Mouse (Mus musculus) forebrain, postnatal 0 days (tissue): Measurements from ENCODE around the gene Ophn1. TPM values are rescaled to one million over a fixed set of nuclear protein-coding genes. Genes with fewer than 3 reads are reported as not detected.
A peak's percentile ranks its signal among the peaks of the same experiment; 100 is the strongest.

Source experiments
- ATAC-seq: fragments of 200-750 bp; cut with Nextera tagmentation; 2 replicates; pipeline ENCODE4 v1.8.0; 2017; ENCODE audit warnings: mild to moderate bottlenecking, moderate library complexity
- DNase-seq: peaks from one replicate; pipeline ENCODE4 v3.0.0-alpha.2; 2015
- H3K27ac ChIP-seq: fragments of 300-500 bp; sonication (generic); 2 replicates; pipeline ENCODE4 v1.5.1; 2014; ENCODE audit warnings: low read depth, mild to moderate bottlenecking, antibody characterized with exemption, low read length, moderate library complexity, mixed read lengths
- H3K27me3 ChIP-seq: fragments of 300-500 bp; sonication (generic); 2 replicates; pipeline ENCODE4 v1.6.1; 2014; ENCODE audit warnings: mild to moderate bottlenecking, low read length, mixed read lengths; ENCODE audit not compliant: insufficient read depth
- H3K36me3 ChIP-seq: fragments of 300-500 bp; sonication (generic); 2 replicates; pipeline ENCODE4 v1.6.1; 2014; ENCODE audit warnings: mild to moderate bottlenecking, moderate library complexity; ENCODE audit not compliant: insufficient read depth
- H3K4me1 ChIP-seq: fragments of 300-500 bp; sonication (generic); 2 replicates; pipeline ENCODE4 v1.6.1; 2014; ENCODE audit warnings: antibody characterized with exemption; ENCODE audit not compliant: insufficient read depth
- H3K4me2 ChIP-seq: fragments of 300-500 bp; sonication (generic); 2 replicates; pipeline ENCODE4 v1.6.1; 2014; ENCODE audit warnings: low read depth, mild to moderate bottlenecking, moderate library complexity
- H3K4me3 ChIP-seq: fragments of 300-500 bp; sonication (generic); 2 replicates; pipeline ENCODE4 v1.5.1; 2014; ENCODE audit warnings: low read depth, low read length, mixed read lengths
- H3K9ac ChIP-seq: fragments of 300-500 bp; sonication (generic); 2 replicates; pipeline ENCODE4 v1.6.1; 2014; ENCODE audit warnings: mild to moderate bottlenecking
- H3K9me3 ChIP-seq: fragments of 300-500 bp; sonication (generic); 2 replicates; pipeline ENCODE4 v1.6.1; 2016; ENCODE audit warnings: low read length
- CTCF ChIP-seq: sonication (generic); IDR thresholded peaks from 2 replicates; pipeline ENCODE4 v1.5.1; 2016; ENCODE audit warnings: antibody characterized with exemption, control low read depth, low read depth
- WGBS: fragments of 180-500 bp; shearing (Covaris S2); extraction: QIAGEN DNeasy Blood & Tissue Kit; methylation state at CpG from one replicate; pipeline ENCODE4 v1.1.7; 2014; 5-methylcytosine and 5-hydroxymethylcytosine counted together
- polyA plus RNA-seq: library from polyadenylated mRNA; unstranded; fragments of >200 nt; fragmentation: Nextera tagmentation; extraction: Ambion mirVana; gene quantifications from 2 replicates; pipeline ENCODE4 v1.2.1, GENCODE M21; 2015
- total RNA-seq: library from RNA; depleted of rRNA; stranded (reverse); fragments of >200 nt; gene quantifications from 2 replicates; pipeline ENCODE4 v1.2.3, GENCODE M21; 2014; rRNA removed

Ophn1 gene
- 42.1 and 46.5 TPM in 2 replicates for total RNA-seq
- polyA plus RNA-seq: 16.9 and 26.8 TPM in 2 replicates

DNA sequence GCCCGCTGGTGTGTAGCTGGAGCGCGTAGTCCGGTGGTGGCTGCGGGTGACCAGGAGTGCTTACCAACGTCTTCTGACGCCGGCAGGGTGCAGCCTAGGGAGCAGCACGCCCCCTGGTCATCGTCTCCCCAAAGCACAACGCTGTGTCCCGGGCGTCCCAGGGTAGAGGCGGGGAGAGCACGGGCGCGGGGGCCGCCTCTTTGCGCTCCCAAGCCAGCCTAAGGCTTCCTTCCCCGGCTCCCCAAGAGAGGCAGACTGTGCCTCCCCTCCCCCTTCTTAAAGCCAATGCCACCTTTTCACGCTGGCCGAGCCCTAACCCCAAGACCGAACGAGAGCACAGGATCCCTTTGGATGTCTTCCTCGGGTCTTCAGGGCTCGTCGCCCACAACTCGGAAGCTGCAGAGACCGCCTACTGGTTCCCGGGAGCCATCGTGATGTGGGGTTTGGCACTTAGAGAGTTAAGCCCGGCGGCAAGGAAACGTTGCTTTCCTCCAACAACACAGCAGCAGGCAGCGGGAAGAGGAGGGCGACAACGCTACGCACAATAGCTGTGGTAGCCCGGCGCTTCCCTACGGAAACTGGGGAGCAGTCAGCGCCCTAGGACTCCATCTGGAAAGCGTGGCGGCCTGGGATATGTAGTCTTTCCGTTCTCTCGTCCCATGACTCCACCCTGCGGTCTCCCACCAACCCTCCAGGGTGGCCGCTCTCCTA is at the start of gene Ophn1:
Gene Ophn1, minus strand, starts transcription at position 620 of the 711 bp plus-strand sequence.
- H3K27ac ChIP-seq: peak within 1 kb of the TSS; percentile 86
- H3K36me3 ChIP-seq: no peaks in the 10 kb centered on the region
- DNase-seq: peak; percentile 86
- no peaks in the 10 kb centered on the region for H3K27me3 ChIP-seq
- peak; percentile 98 for ATAC-seq
- H3K9me3 ChIP-seq: no peaks in the 10 kb centered on the region
- peak; percentile 27; the same call in 1 of the 2 replicates for TF ChIP-seq CTCF
- H3K4me1 ChIP-seq: peaks cover 8% of the 10 kb centered on the region; the same call in 1 of the 2 replicates
- peak within 1 kb of the TSS; percentile 54 for H3K4me3 ChIP-seq
- 25% methylated on average over 48 of the region's 48 CpGs for WGBS
- peak within 1 kb of the TSS; percentile 48 for H3K4me2 ChIP-seq
- peak within 1 kb of the TSS; percentile 62 for H3K9ac ChIP-seq

DNA sequence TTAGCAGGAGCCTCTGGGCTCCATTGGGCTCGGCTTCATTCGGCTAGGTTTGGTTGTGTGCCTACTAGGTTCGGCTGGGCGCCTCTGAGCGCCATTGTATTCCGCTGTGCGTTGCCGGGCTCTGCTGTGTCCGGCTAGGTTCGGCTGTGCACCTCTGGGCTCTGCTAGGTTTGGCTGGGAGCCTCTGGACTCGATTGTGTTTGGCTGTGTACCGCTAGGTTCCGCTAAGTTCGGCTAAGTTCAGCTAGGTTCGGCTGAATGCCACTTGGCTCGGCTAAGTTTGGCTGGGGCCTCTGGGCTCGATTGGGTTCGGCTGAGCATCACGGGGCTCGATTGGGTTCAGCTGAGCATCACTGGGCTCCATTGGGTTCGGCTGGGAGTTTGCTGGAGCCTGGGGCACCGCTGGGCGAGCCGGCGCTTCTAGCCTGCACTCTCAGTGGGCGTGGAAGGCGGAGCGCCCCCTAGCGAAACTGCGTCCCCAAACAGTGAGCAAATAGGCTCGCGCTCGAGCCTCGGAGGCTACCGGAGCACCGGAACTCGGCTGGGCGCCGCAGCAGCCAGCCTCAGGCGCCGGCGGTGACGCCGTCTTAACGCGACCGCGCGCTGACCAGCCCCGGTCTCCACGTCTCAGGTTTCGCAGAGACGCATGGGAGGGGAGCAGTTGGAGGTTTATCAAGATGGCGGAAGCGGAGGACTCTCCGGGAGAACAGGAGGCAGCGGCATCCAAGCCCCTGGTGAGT is 46.9 kb upstream of the Ophn1 start:
- ATAC-seq (peak; percentile 67), DNase-seq (peak; percentile 94)
- no peaks in the 10 kb centered on the region for H3K9me3 ChIP-seq
- peak overlapping the region; percentile 61 for H3K4me3 ChIP-seq
- no peaks in the 10 kb centered on the region for H3K27me3 ChIP-seq
- no peaks in the 10 kb centered on the region for H3K4me1 ChIP-seq
- H3K9ac ChIP-seq: peak overlapping the region; percentile 59
- peak overlapping the region; percentile 50 for H3K4me2 ChIP-seq
- peak overlapping the region; percentile 89 for H3K27ac ChIP-seq
- 31% methylated on average over 56 of the region's 57 CpGs for WGBS
- TF ChIP-seq CTCF: peak; percentile 74
- H3K36me3 ChIP-seq: no peaks in the 10 kb centered on the region

DNA sequence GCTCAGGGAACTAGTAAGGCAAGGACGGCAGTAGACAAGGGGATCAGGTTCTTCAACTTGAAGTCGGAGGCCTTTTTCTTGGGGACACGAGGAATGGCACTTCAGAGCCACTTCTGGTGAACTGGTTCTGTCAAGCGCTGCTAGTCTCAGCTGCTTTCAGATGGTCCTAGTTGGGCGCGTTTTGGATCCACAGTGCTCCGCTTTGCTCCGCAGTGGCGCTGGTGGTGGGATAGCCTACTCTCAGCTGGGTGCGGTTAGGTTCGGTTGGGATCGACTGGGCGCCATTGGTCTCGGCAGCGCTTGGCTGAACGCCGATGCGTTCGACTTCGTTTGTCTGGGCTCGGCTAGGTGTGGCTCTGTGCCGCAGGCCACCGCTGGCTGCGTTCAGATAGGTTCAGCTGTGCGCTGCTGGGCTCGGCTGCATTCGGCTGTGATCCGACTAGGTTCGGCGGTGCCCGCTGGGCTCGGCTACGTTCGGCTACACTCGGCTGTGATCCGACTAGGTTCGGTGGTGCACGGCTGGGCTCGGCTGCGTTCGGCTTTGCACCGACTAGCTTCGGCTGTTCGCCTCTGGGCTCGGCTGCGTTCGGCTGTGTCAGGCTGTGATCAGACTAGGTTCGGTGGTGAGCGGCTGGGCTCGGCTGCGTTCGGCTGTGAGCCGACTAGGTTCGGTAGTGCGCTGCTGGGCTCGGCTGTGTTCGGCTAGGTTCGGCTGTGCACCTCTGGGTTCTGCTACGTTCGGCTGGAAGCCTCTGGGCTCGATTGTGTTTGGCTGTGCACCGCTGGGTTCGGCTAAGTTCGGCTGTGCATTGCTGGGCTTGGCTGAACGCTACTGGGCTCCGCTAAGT is 46.1 kb upstream of the Ophn1 start:
- peak; percentile 98 for DNase-seq
- TF ChIP-seq CTCF: peak; percentile 32; the same call in 1 of the 2 replicates

GRCm38 (mm10) chrX:98936101-98936500 is 45.3 kb upstream of the Ophn1 start, which contains the start of gene Yipf6:
Yipf6 (plus strand) TSS chrX:98936316.
- peak within 1 kb of the TSS; percentile 52 for H3K4me2 ChIP-seq
- no peaks in the 10 kb centered on the region for H3K36me3 ChIP-seq
- ATAC-seq (no peak), DNase-seq (no peak)
- no peaks in the 10 kb centered on the region for H3K9me3 ChIP-seq
- H3K27ac ChIP-seq: peak within 1 kb of the TSS; percentile 85
- H3K27me3 ChIP-seq: no peaks in the 10 kb centered on the region
- H3K9ac ChIP-seq: peak within 1 kb of the TSS; percentile 53
- TF ChIP-seq CTCF: no peak
- no peaks in the 10 kb centered on the region for H3K4me1 ChIP-seq
- WGBS: 83% methylated on average over 3 of the region's 3 CpGs
- H3K4me3 ChIP-seq: peak within 1 kb of the TSS; percentile 61

More for the DNA sequence above, 46.1 kb upstream of the Ophn1 start:
- WGBS: 32% methylated on average over 66 of the region's 66 CpGs
- Histone ChIP-seq H3K36me3 (no peaks in the 10 kb centered on the region), H3K9me3 (no peaks in the 10 kb centered on the region), H3K4me1 (no peaks in the 10 kb centered on the region), H3K27ac (peak overlapping the region; percentile 89), H3K27me3 (no peaks in the 10 kb centered on the region), H3K4me3 (peak overlapping the region; percentile 61), H3K9ac (peak overlapping the region; percentile 59), H3K4me2 (peak overlapping the region; percentile 52)
- peak; percentile 96 for ATAC-seq

- 28% methylated on average over 6 of the region's 6 CpGs for WGBS
- Histone ChIP-seq H3K4me3 (no peak overlapping the region), H3K36me3 (no peaks in the 10 kb centered on the region), H3K9me3 (no peaks in the 10 kb centered on the region), H3K27me3 (no peaks in the 10 kb centered on the region), H3K27ac (no peak overlapping the region), H3K4me1 (no peaks in the 10 kb centered on the region), H3K9ac (no peak overlapping the region), H3K4me2 (no peak overlapping the region)
- DNase-seq: peak; percentile 70
- peak; percentile 64 for TF ChIP-seq CTCF
- ATAC-seq: peak; percentile 42; the same call in 1 of the 2 replicates
These were observed 28.6 kb upstream of the Ophn1 start for GRCm38 (mm10) chrX:98919423-98919822.

DNA sequence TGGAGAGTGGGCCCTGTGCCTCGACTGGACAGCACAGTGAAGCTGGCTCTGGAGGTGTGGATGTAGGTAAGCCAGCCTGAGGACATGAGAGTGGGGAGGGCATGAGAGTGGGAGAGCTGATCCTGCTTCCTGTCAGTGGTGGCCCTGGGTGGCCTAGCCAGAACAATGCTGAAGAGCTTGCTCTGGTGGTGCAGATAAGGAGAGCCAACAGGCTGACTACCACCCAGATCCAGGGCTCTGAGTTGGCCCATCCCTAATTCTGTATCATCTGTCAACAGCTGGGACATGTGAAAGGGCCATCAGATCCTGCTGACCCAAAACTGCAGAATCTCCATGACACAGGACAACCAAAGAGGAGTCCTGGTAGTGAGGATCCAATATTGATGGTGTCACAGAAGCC is 18.1 kb upstream of the Ophn1 start:
- no peaks in the 10 kb centered on the region for H3K9me3 ChIP-seq
- no peak overlapping the region for H3K4me3 ChIP-seq
- H3K36me3 ChIP-seq: no peaks in the 10 kb centered on the region
- no peaks in the 10 kb centered on the region for H3K27me3 ChIP-seq
- no peak overlapping the region for H3K9ac ChIP-seq
- no peaks in the 10 kb centered on the region for H3K4me1 ChIP-seq
- DNase-seq (no peak), ATAC-seq (no peak)
- no peak overlapping the region for H3K4me2 ChIP-seq
- TF ChIP-seq CTCF: no peak
- WGBS: 44% methylated on average over 1 of the region's 1 CpGs
- H3K27ac ChIP-seq: no peak overlapping the region
